Mouse (Mus musculus) intestine, postnatal 0 days (tissue): ENCODE measurements around the gene A530016L24Rik. TPM values are rescaled to one million over a fixed set of nuclear protein-coding genes. Genes with fewer than 3 reads are reported as not detected.

Experiments used
- ATAC-seq: fragments of 200-750 bp; cut with Nextera tagmentation; 2 replicates; pipeline ENCODE4 v1.8.0; 2017; ENCODE audit warnings: mild to moderate bottlenecking, moderate TSS enrichment, moderate library complexity
- H3K27ac ChIP-seq: fragments of 300-500 bp; sonication (generic); 2 replicates; pipeline ENCODE4 v1.5.1; 2014; ENCODE audit warnings: mild to moderate bottlenecking, low read depth, low read length, moderate library complexity
- H3K27me3 ChIP-seq: fragments of 300-500 bp; sonication (generic); replicated peaks from 2 replicates; pipeline ENCODE4 v1.6.1; 2014; ENCODE audit warnings: low read length, mixed read lengths; ENCODE audit not compliant: control insufficient read depth, insufficient read depth
- H3K36me3 ChIP-seq: fragments of 300-500 bp; sonication (generic); 2 replicates; pipeline ENCODE4 v1.6.1; 2014; ENCODE audit warnings: mild to moderate bottlenecking, moderate library complexity; ENCODE audit not compliant: control insufficient read depth, insufficient read depth
- H3K4me1 ChIP-seq: fragments of 300-500 bp; sonication (generic); replicated peaks from 2 replicates; pipeline ENCODE4 v1.6.1; 2014; ENCODE audit warnings: antibody characterized with exemption, low read length, mixed read lengths; ENCODE audit not compliant: control insufficient read depth, insufficient read depth
- H3K4me2 ChIP-seq: fragments of 300-500 bp; sonication (generic); replicated peaks from 2 replicates; pipeline ENCODE4 v1.6.1; 2014; ENCODE audit warnings: low read depth, mild to moderate bottlenecking, moderate library complexity
- H3K4me3 ChIP-seq: fragments of 300-500 bp; sonication (generic); 2 replicates; pipeline ENCODE4 v1.5.1; 2014; ENCODE audit warnings: low read depth, low read length
- H3K9ac ChIP-seq: fragments of 300-500 bp; sonication (generic); 2 replicates; pipeline ENCODE4 v1.6.1; 2014; ENCODE audit warnings: mild to moderate bottlenecking, low read depth, low read length
- H3K9me3 ChIP-seq: fragments of 300-500 bp; sonication (generic); 2 replicates; pipeline ENCODE4 v1.6.1; 2016; ENCODE audit warnings: mixed run types; ENCODE audit not compliant: control insufficient read depth
- CTCF ChIP-seq: sonication (generic); IDR thresholded peaks from 2 replicates; pipeline ENCODE4 v1.5.1; 2016; ENCODE audit warnings: low read depth, mild to moderate bottlenecking, control low read depth, antibody characterized with exemption, moderate library complexity
- WGBS: fragments of 180-500 bp; shearing (Covaris S2); extraction: QIAGEN DNeasy Blood & Tissue Kit; methylation state at CpG from one replicate; pipeline ENCODE4 v1.1.7; 2014; 5-methylcytosine and 5-hydroxymethylcytosine counted together
- polyA plus RNA-seq: library from polyadenylated mRNA; unstranded; fragments of >200 nt; fragmentation: Nextera tagmentation; extraction: Ambion mirVana; gene quantifications from 2 replicates; pipeline ENCODE4 v1.2.1, GENCODE M21; 2015

Gene A530016L24Rik
- polyA plus RNA-seq, 1 experiment from 2014 or later: 0.07 TPM

DNA sequence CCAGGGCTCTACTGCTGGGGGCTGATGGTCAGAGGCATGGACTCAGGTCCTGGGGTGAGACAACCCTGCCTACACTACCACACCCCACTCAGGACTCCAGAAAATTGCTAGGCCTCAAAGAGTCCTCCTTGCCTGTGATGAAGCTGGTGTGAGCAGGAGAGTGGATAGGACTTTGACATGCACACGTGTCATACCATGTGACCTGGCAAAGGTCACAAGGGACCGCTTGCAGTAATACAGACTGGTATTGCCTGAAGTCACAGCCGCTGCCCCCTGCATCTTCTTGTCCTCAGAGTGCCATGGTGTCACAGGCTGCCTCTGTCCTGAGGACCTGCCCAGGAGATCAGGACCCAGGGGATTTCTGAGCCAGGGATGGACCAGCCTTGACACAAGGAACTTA, 24.7 kb upstream of the A530016L24Rik start:
- no peak overlapping the region for H3K4me2 ChIP-seq

GRCm38 (mm10) chr12:112465928-112466327, 23.3 kb upstream of the A530016L24Rik start:
- 0 out of 2 replicates have a peak overlapping the region, but pooled peaks have one; percentile 34 for H3K9ac ChIP-seq
- H3K27ac ChIP-seq: peak overlapping the region; percentile 35; the same call in 1 of the 2 replicates
- H3K4me1 ChIP-seq: peaks cover 8% of the 10 kb centered on the region
- no peak for TF ChIP-seq CTCF
- peak; percentile 70 for ATAC-seq
- H3K36me3 ChIP-seq: no peaks in the 10 kb centered on the region
- 56% methylated on average over 17 of the region's 17 CpGs for WGBS
- H3K4me2 ChIP-seq: no peak overlapping the region
- no peaks in the 10 kb centered on the region for H3K27me3 ChIP-seq
- no peaks in the 10 kb centered on the region for H3K9me3 ChIP-seq
- H3K4me3 ChIP-seq: no peak overlapping the region

More for the DNA sequence above, 24.7 kb upstream of the A530016L24Rik start:
- Histone ChIP-seq H3K36me3 (no peaks in the 10 kb centered on the region), H3K9me3 (no peaks in the 10 kb centered on the region), H3K27ac (no peak overlapping the region; the same call in 1 of the 2 replicates), H3K9ac (no peak overlapping the region), H3K27me3 (no peaks in the 10 kb centered on the region), H3K4me3 (no peak overlapping the region), H3K4me1 (peaks cover 8% of the 10 kb centered on the region)
- TF ChIP-seq CTCF: no peak
- ATAC-seq: peak; percentile 47
- 50% methylated on average over 3 of the region's 3 CpGs for WGBS

DNA sequence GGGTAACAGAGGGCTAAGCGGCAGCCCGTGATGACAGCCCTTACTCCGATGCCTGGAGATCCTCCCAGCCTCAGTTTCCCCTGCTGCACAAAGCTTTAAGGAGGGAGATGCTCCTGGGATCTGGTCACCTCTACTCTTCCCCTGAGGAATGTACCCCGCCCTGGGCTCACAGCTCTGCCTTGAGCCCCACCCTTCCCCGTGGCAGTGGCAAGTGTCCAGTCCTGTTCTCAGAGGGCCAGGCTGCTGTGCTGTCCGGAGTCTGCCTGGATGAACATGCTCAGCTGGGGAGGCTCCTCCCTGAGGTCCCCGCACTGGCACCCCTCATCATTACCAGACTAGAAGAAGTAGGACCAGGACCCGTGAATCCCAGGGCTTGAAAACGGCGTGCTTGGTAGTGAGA, 21.9 kb upstream of the A530016L24Rik start:
- Histone ChIP-seq H3K9me3 (no peaks in the 10 kb centered on the region), H3K36me3 (no peaks in the 10 kb centered on the region), H3K27ac (no peak overlapping the region), H3K4me3 (no peak overlapping the region), H3K9ac (no peak overlapping the region), H3K4me1 (peaks cover 5% of the 10 kb centered on the region), H3K4me2 (no peak overlapping the region), H3K27me3 (no peaks in the 10 kb centered on the region)
- TF ChIP-seq CTCF: no peak
- ATAC-seq: no peak
- 69% methylated on average over 10 of the region's 10 CpGs for WGBS

- peaks cover 3% of the 10 kb centered on the region for H3K4me1 ChIP-seq
- 92% methylated on average over 7 of the region's 7 CpGs for WGBS
- H3K9ac ChIP-seq: no peak overlapping the region
- no peak overlapping the region for H3K4me3 ChIP-seq
- H3K36me3 ChIP-seq: no peaks in the 10 kb centered on the region
- H3K9me3 ChIP-seq: no peaks in the 10 kb centered on the region
- no peak for ATAC-seq
- H3K4me2 ChIP-seq: no peak overlapping the region
- peaks cover 11% of the 10 kb centered on the region; the same call in 1 of the 2 replicates for H3K27me3 ChIP-seq
- no peak for TF ChIP-seq CTCF
- no peak overlapping the region for H3K27ac ChIP-seq
Observed at GRCm38 (mm10) chr12:112469393-112469792, 19.9 kb upstream of the A530016L24Rik start.

- Histone ChIP-seq H3K27me3 (peaks cover 11% of the 10 kb centered on the region; the same call in 1 of the 2 replicates), H3K4me3 (no peak overlapping the region), H3K36me3 (no peaks in the 10 kb centered on the region), H3K4me2 (no peak overlapping the region), H3K9ac (no peak overlapping the region), H3K27ac (no peak overlapping the region), H3K4me1 (peaks cover 3% of the 10 kb centered on the region), H3K9me3 (no peaks in the 10 kb centered on the region)
- TF ChIP-seq CTCF: no peak
- 72% methylated on average over 5 of the region's 5 CpGs for WGBS
- no peak for ATAC-seq
Observed at GRCm38 (mm10) chr12:112470216-112470615, 19.0 kb upstream of the A530016L24Rik start.

DNA sequence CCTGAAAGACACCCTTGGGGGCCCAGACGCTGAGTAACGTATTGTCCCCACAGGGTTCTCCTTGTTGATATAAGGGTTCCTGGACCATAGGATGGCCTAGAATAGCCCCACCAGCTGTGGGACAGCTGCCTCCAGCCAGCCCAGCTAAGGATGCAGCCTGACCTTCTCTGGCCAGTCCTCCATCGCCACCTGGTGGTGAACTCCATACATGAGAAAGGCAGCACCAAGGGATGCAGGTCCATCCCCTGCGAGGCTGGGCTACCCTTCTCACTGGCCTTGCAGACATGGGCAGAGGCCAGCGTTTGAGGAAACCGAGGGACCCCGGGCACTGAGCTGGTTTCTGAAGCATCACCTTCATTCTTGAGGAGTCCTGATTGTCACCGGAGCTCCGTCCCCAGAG, 15.5 kb upstream of the A530016L24Rik start:
- WGBS: 24% methylated on average over 9 of the region's 9 CpGs
- no peak overlapping the region for H3K9ac ChIP-seq
- H3K4me2 ChIP-seq: no peak overlapping the region
- H3K36me3 ChIP-seq: no peaks in the 10 kb centered on the region
- H3K4me1 ChIP-seq: no peaks in the 10 kb centered on the region
- no peak overlapping the region for H3K27ac ChIP-seq
- H3K4me3 ChIP-seq: no peak overlapping the region
- no peaks in the 10 kb centered on the region for H3K9me3 ChIP-seq
- peak; percentile 100 for TF ChIP-seq CTCF
- peak; percentile 67; the same call in 1 of the 2 replicates for ATAC-seq
- peaks cover 11% of the 10 kb centered on the region; the same call in 1 of the 2 replicates for H3K27me3 ChIP-seq

DNA sequence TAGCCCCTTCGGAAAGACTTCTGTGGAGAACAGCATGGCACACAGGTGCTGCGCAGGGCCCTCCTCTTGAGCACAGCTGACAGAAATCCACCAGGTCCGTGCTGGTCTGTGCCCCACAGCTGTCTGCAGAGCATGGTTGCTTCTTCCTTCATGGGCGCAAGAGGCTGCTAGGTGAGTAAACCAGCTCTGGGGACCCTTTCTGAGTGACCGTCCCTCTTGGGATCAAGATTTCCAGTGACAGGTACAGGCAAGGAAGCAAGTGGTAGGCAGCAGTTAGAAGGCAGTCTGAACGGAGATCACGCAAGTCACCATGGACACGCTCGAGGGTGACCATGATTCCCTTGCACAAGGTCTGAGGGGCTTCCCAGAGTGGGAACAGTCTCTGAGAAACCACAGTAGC, 287 bp downstream of the A530016L24Rik start:
- H3K27ac ChIP-seq: no peak overlapping the region
- no peak overlapping the region for H3K4me2 ChIP-seq
- no peak overlapping the region for H3K9ac ChIP-seq
- no peak for ATAC-seq
- TF ChIP-seq CTCF: no peak
- H3K27me3 ChIP-seq: no peaks in the 10 kb centered on the region
- no peaks in the 10 kb centered on the region for H3K9me3 ChIP-seq
- no peaks in the 10 kb centered on the region for H3K4me1 ChIP-seq
- 90% methylated on average over 9 of the region's 9 CpGs for WGBS
- H3K36me3 ChIP-seq: no peaks in the 10 kb centered on the region
- no peak overlapping the region for H3K4me3 ChIP-seq
